Mouse (Mus musculus) ES-E14 (cell line): ENCODE measurements around the gene Tctex1d1.

Experiments
- CHD2 ChIP-seq: IDR thresholded peaks from 2 replicates; pipeline ENCODE4 v1.6.1; 2014; ENCODE audit warnings: mild to moderate bottlenecking, low read depth, low read length, inconsistent platforms
- MAFK ChIP-seq: IDR thresholded peaks from 2 replicates; pipeline ENCODE4 v1.6.1; 2014; ENCODE audit warnings: mild to moderate bottlenecking, low read depth, low read length, inconsistent platforms; ENCODE audit not compliant: insufficient read depth

DNA sequence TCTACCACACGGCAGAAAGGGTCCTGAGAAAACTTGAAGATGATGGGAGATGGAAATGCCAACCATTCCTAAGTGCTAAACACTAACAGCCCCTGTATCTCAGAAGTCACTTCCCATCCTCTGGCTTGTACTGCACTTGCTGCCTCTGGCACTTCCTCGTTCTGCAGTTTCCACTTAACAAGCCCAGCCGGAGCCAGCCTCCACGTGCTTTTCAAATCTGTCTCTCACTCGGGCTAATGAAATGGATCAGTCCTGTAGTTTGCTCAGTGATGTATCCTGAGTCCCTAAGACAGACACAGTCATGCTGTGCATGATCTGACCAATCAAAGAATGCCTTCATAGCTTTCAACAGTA lies 61.4 kb downstream of the Tctex1d1 start:
- no peak for TF ChIP-seq MAFK
- TF ChIP-seq CHD2, result no peak
